Mouse (Mus musculus) spleen, adult 2 months (tissue): Measurements from ENCODE around the gene Tbcd.

Experiments used
- CTCF ChIP-seq: fragments of 200-500 bp; IDR thresholded peaks from 2 replicates; pipeline ENCODE4 v1.5.1; 2011; ENCODE audit warnings: mild to moderate bottlenecking, inconsistent platforms; ENCODE audit not compliant: insufficient read depth, insufficient read length, insufficient replicate concordance; ENCODE audit errors: extremely low read depth
- POLR2A ChIP-seq: fragments of 200-500 bp; IDR thresholded peaks from 2 replicates; pipeline ENCODE4 v1.6.1; 2011; ENCODE audit warnings: low read depth, low read length, inconsistent platforms

GRCm38 (mm10) chr11:121522156-121522762 lies 70.5 kb downstream of the Tbcd start:
- TF ChIP-seq POLR2A (no peak), CTCF (no peak)
